In the genomic region with DNA sequence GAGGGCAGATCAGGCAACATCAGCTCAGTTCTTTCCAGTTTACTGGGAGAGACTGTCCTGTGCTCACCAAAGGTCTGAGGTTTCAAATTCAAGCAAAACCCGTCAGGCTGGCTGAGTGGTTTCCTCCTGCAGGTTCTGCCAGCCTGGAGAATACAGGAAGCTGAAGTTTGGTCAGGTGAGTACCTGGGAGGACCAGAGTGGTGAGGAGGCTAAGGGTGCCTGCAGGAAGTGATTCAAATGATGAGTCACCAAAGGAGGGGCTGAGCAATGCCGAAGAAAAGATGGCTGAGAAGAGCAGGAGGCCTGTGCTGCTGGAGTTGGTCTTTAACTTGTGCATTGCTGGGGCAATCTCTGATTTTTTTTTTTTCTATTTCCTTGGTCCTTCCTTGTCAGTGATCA, we compare ENCODE assay signal across 13 mouse cellular contexts. TPM values are rescaled to one million over a fixed set of nuclear protein-coding genes. Genes with fewer than 3 reads are reported as not detected.
A peak's percentile ranks its signal among the peaks of the same experiment; 100 is the strongest.
DNase-seq lines count a peak whose midpoint lies in the region; ATAC-seq and TF ChIP-seq lines count a peak whose summit lies in the region.
"Had no signal": no experiment of that assay in that cellular context is flagged by ENCODE, and none has a peak within 500 bp of the region (broad histone marks: within the 10 kb centered on the region; RNA-seq: fewer than 3 reads in every experiment).

No protein-coding gene starts in this region.

- no peak overlapping the region for H3K9ac ChIP-seq in embryonic facial prominence, embryonic 15.5 days
- H3K9ac ChIP-seq in midbrain, postnatal 0 days (replicated peaks; ENCODE audit: low read length, poor library complexity, severe bottlenecking), result no peak overlapping the region
- H3K9ac ChIP-seq: hindbrain, embryonic 12.5 days had no signal

- no peak overlapping the region for H3K4me3 ChIP-seq in embryonic facial prominence, embryonic 15.5 days (replicated peaks)
- no peak overlapping the region for H3K4me3 ChIP-seq in midbrain, postnatal 0 days (ENCODE audit: low read depth, low read length)
- H3K4me3 ChIP-seq: hindbrain, embryonic 12.5 days had no signal

- H3K9me3 ChIP-seq in embryonic facial prominence, embryonic 15.5 days (replicated peaks), result 0 out of 2 replicates have a peak, but pooled peaks cover 4% of the 10 kb centered on the region
- H3K9me3 ChIP-seq in midbrain, postnatal 0 days (ENCODE audit: low read length), result peaks cover 5% of the 10 kb centered on the region; the same call in 1 of the 2 replicates

- ATAC-seq in embryonic facial prominence, embryonic 15.5 days (ENCODE audit: insufficient number of reproducible peaks, low FRiP score, low TSS enrichment, low read depth), result no peak
- no peak for ATAC-seq in midbrain, postnatal 0 days (ENCODE audit: low FRiP score)

- no peak for TF ChIP-seq CTCF in midbrain, postnatal 0 days (IDR thresholded peaks at IDR 0.05)

- intact Hi-C loops in left cerebral cortex, postnatal 36 days (cut with DNase I), result no loop called here

- peaks cover 19% of the 10 kb centered on the region for H3K27me3 ChIP-seq in embryonic facial prominence, embryonic 15.5 days
- H3K27me3 ChIP-seq in midbrain, postnatal 0 days (ENCODE audit: insufficient read depth, low read length), result no peaks in the 10 kb centered on the region; the same call in 1 of the 2 replicates

- WGBS in embryonic facial prominence, embryonic 15.5 days, result 32% methylated on average over 2 of the region's 2 CpGs
- 55% methylated on average over 2 of the region's 2 CpGs for WGBS in midbrain, postnatal 0 days

- no peaks in the 10 kb centered on the region for H3K36me3 ChIP-seq in embryonic facial prominence, embryonic 15.5 days
- H3K36me3 ChIP-seq in midbrain, postnatal 0 days (ENCODE audit: insufficient read depth, low read length), result no peaks in the 10 kb centered on the region
- H3K36me3 ChIP-seq: hindbrain, embryonic 12.5 days had no signal

- DNase-seq in adrenal gland, postnatal 14 days, result peak; percentile 10
- DNase-seq in adrenal gland, adult 18-20 months (ENCODE audit: low spot score in 2 of 2), result no peak
- peak; percentile 82 for DNase-seq in 416B (ENCODE audit: low read depth)
- DNase-seq in naive thymus-derived CD4-positive, alpha-beta T cell, adult 2 months (ENCODE audit: low read depth), result peak; percentile 81
- DNase-seq in midbrain, postnatal 0 days (ENCODE audit: low spot score), result no peak
- DNase-seq in left cerebral cortex, postnatal 36 days (ENCODE audit: low spot score in 2 of 2), result no peak
- no peak for DNase-seq in heart, adult 8-10 months (ENCODE audit: low spot score)
- DNase-seq: gastrocnemius, postnatal 14 days had no signal

- 0 out of 2 replicates have a peak overlapping the region, but pooled peaks have one; percentile 61 for H3K27ac ChIP-seq in embryonic facial prominence, embryonic 15.5 days (replicated peaks)
- H3K27ac ChIP-seq in midbrain, postnatal 0 days (ENCODE audit: low read depth, low read length), result no peak overlapping the region
- H3K27ac ChIP-seq: hindbrain, embryonic 12.5 days had no signal

- no peak overlapping the region for H3K4me2 ChIP-seq in embryonic facial prominence, embryonic 15.5 days (replicated peaks)
- no peak overlapping the region for H3K4me2 ChIP-seq in midbrain, postnatal 0 days (ENCODE audit: low read depth, low read length, poor library complexity, severe bottlenecking)
- H3K4me2 ChIP-seq: hindbrain, embryonic 12.5 days had no signal

- peaks cover 8% of the 10 kb centered on the region; the same call in 1 of the 2 replicates for H3K4me1 ChIP-seq in embryonic facial prominence, embryonic 15.5 days
- no peaks in the 10 kb centered on the region for H3K4me1 ChIP-seq in midbrain, postnatal 0 days (ENCODE audit: insufficient read depth, low read length)

RNA-seq across cellular contexts. Expression of gene Zfp541, which starts 4.5 kb away (rescaled TPM):
- 0.07 and 0.08 TPM in 2 replicates for total RNA-seq in adrenal gland, postnatal 14 days (2021)
- not detected for total RNA-seq in adrenal gland, adult 18-20 months (2021)
- polyA plus RNA-seq in embryonic facial prominence, embryonic 15.5 days (2015; fragmentation: Nextera tagmentation; extraction: Ambion mirVana), result 0.13 and 0.15 TPM in 2 replicates
- total RNA-seq in midbrain, postnatal 0 days (2014; rRNA removed), result 0.14 and 0.33 TPM in 2 replicates
- 0.15 TPM in 2 replicates for polyA plus RNA-seq in midbrain, postnatal 0 days (2015; fragmentation: Nextera tagmentation; extraction: Ambion mirVana)
- total RNA-seq in left cerebral cortex, postnatal 36 days (2021), result under 1 TPM; 0.64 to 0.88 TPM
- total RNA-seq in heart, adult 8-10 months (2022), result not detected
- total RNA-seq: gastrocnemius, postnatal 14 days; monocyte, adult 5-6 weeks had no signal
- polyA plus RNA-seq: C2C12; large intestine, adult 2 months had no signal

RNA-seq across cellular contexts. Expression of gene Bicra, which starts 9.4 kb away (rescaled TPM):
- total RNA-seq in adrenal gland, postnatal 14 days (2021), result 16.1 and 16.7 TPM in 2 replicates
- total RNA-seq in adrenal gland, adult 18-20 months (2021), result 1 to 10 TPM; 8.4 to 8.6 TPM
- polyA plus RNA-seq in embryonic facial prominence, embryonic 15.5 days (2015; fragmentation: Nextera tagmentation; extraction: Ambion mirVana), result 9.4 and 10.3 TPM in 2 replicates
- 6.3 and 7.0 TPM in 2 replicates for total RNA-seq in midbrain, postnatal 0 days (2014; rRNA removed)
- 3.1 and 4.1 TPM in 2 replicates for polyA plus RNA-seq in midbrain, postnatal 0 days (2015; fragmentation: Nextera tagmentation; extraction: Ambion mirVana)
- total RNA-seq in left cerebral cortex, postnatal 36 days (2021), result 10 to 100 TPM; 11.4 to 17.3 TPM
- 1 to 10 TPM; 5.7 to 8.6 (median 7.7) TPM for total RNA-seq in heart, adult 8-10 months (2022)

RNA-seq across cellular contexts. Expression of gene Napa, which starts 41.1 kb away (rescaled TPM):
- 117 and 128 TPM in 2 replicates for total RNA-seq in adrenal gland, postnatal 14 days (2021)
- total RNA-seq in adrenal gland, adult 18-20 months (2021), result 100 to 1,000 TPM; 160 to 178 TPM
- 244 and 245 TPM in 2 replicates for polyA plus RNA-seq in embryonic facial prominence, embryonic 15.5 days (2015; fragmentation: Nextera tagmentation; extraction: Ambion mirVana)
- total RNA-seq in midbrain, postnatal 0 days (2014; rRNA removed), result 375 and 403 TPM in 2 replicates
- polyA plus RNA-seq in midbrain, postnatal 0 days (2015; fragmentation: Nextera tagmentation; extraction: Ambion mirVana), result 236 and 258 TPM in 2 replicates
- total RNA-seq in left cerebral cortex, postnatal 36 days (2021), result 100 to 1,000 TPM; 269 to 307 TPM
- total RNA-seq in heart, adult 8-10 months (2022), result 100 to 1,000 TPM in 1 of 4 experiments, 10 to 100 TPM in 3; 76.5 to 101 (median 84.9) TPM

Comparison
In these comparisons a context has a peak if more than half of its experiments do, and no peak if none do; other contexts are left out.
1. DNase-seq: peak in adrenal gland, postnatal 14 days (single experiment), 416B (single experiment) and naive thymus-derived CD4-positive, alpha-beta T cell, adult 2 months (single experiment); none in adrenal gland, adult 18-20 months (0 of 2), midbrain, postnatal 0 days (single experiment), left cerebral cortex, postnatal 36 days (0 of 2) and heart, adult 8-10 months (single experiment).